Mouse (Mus musculus) megakaryocyte-erythroid progenitor cell, adult 5-6 weeks (primary cell): ENCODE measurements at regions not wholly inside any gene's neighbourhood (a gene's known extent, or its start where the extent isn't known, plus 50 kb on each side); places are given as distances from the start of the nearest gene placed in this dataset.
"Not testable (repeated sequence)": the region's sequence is repeated elsewhere in the genome, so short reads cannot be mapped to it uniquely, and the experiment has no call there.

Experiments
- ATAC-seq: replicated peaks from 2 replicates; pipeline ENCODE4 v1.8.0; 2016; ENCODE audit warnings: mild to moderate bottlenecking, inconsistent platforms; ENCODE audit not compliant: severe bottlenecking, poor library complexity, low FRiP score, low TSS enrichment

DNA sequence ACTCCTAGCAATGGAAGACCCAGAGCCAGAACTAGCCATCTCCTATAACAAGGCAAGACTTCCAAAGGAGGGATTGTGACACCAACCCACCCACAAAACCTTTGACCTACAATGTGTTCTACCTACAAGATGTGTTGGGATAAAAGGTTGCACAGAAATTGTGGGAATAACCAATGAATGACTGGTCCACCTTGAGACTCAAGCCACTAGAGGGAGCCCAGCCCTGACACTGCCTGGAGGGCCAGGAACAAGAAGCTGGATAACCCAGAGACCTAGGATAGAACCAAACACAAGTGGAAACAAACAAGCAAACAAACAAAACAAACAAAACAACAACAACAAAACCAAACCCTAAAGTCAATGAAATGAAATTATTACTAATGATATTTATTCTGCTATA lies 288.8 kb downstream of the Dchs2 start:
- no peak for ATAC-seq

DNA sequence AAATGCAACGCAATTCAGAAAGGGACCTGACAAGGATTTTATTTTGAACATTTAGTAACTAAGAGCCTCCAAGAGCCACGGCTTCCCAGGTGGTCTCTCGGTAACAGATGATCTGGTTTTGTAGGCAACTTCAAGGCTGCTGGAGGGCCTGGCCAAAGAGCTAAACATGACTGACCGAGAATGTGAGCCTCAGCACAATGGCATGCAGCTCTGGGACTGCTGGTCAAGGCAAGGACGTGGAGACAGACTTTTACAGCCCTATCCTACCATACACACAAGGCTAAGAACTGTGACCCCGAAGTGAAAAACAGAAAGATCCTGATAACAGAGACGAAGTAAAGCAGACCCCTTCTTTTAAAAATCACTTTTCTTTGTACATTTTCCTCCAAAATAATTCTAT lies 296.5 kb downstream of the Dchs2 start:
- no peak for ATAC-seq

DNA sequence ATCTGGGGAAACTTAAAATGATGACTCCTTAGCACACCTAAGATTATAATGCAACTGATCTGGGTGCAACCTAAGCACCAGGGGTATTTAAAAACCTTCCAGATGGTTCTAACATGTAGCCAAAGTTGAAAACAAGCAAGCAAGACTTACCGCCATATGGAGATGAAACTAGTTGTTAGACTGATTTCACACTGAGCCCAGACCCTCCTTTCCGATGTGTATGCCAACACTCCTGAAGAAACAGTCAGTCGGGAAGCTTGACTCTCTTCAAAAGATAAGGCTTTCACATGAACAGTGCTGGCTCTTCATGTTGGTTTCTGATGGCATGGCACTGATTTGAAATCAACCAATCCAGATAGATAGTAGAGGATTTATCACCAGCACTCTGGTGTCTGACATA lies 301.6 kb downstream of the Dchs2 start:
- no peak for ATAC-seq

DNA sequence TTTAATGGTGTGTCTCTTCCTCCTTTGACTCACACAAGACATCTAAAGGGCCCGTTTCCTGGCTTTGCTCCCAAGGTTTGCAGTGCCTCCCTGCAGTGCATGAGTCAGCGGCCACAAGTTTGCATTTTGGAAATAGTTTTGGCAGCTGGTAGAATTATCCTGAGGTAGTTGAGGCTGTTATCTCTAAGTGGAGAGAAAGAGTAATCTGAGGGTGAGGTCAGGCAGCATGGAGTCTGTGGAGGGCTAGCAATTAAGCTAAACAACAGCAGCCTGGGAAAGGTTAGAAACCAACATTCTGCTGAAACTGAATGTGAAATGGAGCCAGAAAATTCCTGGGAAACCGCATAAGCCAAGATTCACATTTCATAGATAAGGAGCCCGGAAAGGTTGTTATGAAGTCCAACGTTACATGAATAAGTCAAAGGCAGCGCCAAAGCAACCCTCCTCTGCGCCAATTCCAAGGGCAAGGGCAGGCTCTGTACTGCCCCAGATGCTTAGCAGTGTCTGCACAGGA lies 318.5 kb downstream of the Dchs2 start:
- ATAC-seq: no peak

DNA sequence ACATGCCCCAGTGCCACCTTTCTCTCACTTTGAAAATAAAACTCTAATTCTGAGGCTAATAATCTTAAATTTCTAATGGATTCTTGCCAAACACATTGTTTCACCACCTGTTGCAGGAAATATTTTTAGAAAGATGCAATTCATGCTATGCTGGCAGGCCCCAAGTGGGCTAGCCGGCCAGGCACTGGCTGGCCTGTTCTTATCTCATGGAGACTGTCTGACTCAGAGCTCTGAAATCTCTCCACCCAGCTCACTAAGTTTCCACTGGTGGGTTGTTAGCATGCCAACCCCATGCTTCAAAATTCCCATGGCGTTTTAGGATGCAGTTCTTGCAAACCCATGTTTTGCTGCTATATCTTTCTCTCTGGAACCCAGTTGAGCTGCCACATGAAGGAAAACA lies 315.5 kb upstream of the Sfrp2 start:
- no peak for ATAC-seq

DNA sequence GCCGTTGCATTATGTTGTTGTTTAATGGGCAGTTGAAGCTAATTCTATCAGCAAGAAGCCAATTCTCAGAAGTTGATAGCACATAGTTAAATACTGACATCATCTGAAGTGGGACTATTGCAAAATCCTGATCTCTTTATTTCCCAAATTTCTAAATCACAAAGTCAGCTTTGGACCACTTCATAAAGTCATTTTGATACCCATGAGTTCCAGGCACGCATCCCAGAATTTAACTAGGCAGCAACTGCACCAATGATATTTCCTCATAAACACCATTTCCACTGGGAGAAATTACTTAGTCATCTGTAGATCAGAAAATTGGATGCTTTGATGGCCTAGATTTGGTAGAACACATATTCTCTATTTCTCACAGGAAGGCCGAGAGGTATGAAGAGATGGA lies 314.8 kb upstream of the Sfrp2 start:
- ATAC-seq: no peak

DNA sequence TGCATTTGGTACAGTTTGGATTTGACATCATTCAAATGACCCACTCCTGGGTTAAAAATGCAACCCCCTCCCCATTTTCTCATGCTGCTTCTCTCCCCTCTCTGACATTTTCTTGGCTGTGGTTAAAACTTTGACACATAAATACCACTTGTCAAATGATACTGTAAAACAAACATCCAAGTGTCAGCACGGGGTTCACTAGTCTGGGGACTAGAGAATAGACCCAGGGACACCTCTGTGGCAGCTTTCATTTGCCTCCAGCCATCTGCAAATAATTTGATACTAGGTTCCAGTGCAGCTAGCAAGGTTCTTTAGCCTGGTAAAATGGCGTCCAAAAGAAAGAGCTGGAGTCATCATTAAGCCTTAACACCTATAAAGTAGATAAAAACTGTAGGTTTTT lies 312.7 kb upstream of the Sfrp2 start:
- no peak for ATAC-seq

DNA sequence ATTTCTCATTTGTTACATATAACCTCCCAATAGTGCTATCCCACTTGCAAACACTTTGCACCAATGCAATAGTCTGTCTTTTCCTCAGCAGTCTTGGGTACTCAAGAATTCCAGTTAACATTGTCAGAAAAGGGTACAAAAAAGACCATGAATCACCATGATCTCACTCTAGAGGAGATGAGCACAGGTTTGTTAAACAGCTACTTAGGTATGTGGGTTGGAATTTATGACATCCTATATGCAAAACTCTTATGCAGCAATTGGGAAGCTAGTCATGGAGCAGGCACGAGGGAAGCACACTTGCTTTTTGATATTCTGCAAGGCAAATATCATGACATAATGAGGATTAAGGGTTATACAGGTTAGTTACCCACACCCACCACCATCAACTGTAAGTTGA lies 307.7 kb upstream of the Sfrp2 start:
- ATAC-seq: no peak

DNA sequence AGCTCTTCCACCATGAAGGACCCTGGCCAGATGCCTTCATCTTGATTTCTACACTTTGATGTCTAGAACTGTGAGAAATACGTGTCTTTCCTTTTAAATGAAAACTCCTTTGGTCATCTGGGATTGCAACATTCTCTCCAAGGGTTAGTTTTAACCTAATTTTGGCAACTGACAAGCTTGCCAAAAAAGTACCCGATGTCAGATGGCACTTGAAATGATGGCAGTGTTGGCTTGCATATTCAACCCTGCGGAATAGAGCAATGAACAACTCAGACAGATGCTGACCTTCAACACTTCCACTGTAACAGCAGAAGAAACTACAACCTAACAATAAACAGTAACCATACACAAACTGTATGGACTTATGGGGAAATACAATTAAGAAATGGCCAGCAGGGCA lies 286.9 kb upstream of the Sfrp2 start:
- ATAC-seq: no peak

DNA sequence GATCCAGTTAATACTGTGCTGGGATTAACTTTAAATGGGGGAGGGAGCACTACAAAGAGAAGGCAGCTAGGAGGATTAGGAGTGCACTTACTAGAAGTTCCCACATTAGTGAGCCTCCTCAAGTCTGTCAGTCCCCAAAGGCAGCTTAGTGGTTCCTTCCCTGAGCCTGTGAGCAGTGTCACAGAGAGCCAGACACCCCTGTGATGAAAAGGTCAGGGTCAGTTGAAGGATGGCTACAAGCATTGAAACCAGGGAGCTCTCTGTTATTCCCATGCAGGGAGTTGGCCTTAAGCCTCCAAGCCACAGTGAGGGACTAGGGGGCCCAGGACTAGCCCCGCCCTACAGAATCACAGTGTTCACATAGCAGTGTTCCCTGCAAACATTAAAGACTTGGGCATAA lies 285.9 kb upstream of the Sfrp2 start:
- no peak for ATAC-seq

DNA sequence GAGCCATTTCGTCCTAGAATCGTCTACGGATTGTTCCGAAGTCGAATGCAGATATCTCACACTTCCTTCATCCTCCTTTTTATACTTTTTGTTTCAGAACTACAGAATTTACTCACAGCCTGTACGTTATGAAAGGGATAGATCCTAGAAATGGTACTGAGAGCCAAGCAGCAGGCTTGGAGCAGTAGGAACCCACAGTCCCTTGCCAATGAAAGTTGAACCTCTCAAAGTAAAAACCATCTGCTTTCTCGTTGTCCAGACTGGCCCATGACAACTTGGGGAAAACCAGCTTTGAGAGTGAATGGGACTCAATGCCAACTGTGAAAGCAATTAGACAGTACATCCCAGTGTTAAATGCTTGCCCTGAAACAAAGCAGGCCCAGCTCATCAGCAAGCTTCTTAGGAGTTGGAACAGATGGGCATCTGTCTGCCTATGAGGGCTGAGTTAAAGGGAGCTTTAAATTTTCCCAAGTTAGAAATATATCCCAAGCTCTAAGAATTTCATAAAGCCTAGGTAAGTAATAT lies 279.9 kb upstream of the Sfrp2 start:
- no peak for ATAC-seq

DNA sequence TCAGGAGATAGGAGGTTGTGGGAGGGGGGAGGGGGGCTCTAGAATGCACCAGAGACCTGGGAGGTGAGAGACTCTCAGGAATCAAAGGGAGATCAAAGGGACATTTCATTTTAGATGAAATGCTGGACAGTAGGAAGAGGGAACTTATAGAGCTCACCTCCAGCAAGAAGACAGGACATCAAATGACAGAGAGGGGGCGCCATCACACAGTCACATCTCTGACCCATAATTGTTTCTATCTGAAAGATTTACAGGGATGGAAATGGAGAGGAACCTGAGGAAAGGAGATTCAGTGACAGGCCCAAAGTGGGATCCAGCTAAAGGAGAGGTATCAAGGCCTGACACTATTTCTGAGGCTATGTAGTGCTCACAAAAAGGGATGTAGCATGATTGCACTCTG lies 270.5 kb upstream of the Sfrp2 start:
- no peak for ATAC-seq

DNA sequence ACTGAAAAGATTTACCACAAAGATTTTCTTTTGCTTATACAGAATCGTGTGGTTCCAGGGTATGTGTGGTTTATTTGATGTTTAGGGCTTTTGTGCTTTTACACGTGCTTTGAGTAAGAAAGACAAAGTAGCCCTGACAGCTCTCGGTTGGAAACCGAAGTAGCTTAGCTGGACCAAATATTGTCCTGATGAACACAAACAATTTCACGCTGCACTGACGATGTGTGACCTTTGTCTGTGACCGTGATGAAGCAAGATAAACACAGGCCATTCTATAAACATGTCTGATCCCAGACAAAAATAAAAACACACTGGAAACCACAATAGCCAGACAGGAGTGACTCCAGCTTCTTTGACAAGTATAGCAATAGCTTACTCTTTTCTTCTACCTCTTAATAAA lies 262.2 kb upstream of the Sfrp2 start:
- no peak for ATAC-seq

DNA sequence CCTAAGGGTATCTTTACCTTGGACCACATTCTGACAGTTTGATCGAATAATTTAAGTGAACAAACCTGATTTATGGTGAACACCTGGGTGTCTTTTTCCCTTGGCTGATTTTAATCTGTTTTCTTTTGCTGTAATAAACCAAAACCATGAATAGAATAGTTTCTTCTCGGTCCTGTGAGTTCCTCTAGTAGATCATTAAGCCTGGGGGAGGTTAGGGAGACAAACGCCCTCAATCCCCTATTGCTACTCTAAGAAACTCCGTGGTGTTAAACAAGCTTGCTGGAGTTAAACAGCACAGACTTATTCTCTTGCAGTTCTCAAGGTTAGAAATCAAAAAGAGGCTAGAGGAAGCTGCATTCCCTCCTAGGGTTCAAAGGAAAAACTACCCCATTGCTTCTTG lies 249.5 kb upstream of the Sfrp2 start:
- no peak for ATAC-seq

DNA sequence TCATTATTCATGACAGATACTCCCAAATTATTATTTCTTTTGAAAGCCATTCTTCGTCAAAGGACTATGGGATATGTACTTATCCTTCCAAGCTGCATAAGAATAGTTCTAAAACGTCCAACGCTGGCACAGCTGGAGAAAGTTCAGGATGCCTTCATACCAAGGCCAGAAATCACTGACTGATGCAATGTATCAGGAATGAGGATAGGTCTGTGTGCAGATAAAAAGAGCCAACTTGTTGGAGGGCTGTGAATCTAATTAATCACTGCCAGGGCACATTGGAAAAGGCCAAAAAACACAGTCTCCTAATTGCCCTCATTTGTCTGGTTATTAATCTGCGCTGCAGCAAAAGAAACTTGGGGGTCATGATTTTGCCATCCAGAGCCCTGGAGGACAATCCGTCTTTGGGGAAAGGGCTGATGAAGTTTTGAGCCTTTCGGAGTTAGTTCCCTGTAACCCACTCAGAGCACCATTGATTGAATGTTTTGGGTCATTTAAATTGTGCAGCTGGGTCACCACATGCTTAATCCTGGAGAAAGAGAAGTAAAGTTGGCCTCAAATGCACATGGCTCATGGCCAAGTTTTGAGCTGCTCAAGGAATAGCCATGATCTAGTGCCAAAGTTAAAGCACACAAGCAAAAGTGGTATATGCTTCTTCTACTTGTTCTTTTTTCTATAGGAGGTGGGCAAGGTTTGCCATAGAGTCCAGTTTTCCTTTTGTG lies 248.0 kb upstream of the Sfrp2 start:
- no peak for ATAC-seq

DNA sequence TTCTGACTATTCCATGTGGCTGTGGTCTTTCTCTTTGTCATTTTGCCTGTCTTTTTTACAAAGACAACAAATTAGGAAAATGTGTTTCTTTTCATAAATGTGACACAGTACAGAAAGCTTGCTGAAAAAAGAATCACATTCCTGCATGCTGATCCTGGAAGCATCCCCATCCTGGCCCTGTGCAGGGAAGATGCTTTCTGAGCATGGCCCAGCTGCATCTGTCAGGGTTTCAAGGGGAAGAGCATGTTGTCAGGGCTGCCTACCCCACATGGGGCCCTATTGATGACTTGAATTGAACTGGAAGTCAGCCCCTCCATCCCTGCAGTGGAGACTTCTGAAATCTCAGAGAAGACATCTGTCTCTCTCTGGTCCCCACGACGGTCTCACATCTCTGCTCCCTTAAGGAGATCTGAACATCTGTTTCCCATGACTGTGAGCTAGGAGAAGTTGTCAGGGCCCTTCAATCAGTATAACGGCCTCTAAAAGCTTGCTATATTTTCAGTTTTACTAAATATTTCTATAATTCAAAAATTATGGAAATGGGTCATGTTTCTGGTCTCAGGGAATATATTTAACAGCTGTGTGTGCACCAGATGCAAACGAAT lies 235.8 kb upstream of the Sfrp2 start:
- no peak for ATAC-seq

DNA sequence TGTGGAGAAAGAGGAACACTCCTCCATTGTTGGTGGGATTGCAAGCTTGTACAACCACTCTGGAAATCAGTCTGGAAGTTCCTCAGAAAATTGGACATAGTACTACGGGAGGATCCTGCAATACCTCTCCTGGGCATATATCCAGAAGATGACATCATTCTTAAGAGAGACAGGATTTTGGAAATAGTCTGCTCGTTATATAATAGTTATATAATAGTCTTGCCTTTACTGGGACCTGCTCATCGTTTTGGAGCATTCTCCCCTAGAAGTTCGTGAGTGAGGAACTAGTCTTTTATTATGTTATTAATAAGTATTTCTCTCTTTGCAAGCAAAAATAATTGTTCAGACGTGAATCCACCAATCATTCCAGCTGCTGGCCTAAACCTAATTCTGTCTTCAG lies 229.5 kb upstream of the Sfrp2 start:
- ATAC-seq: not testable (repeated sequence)

DNA sequence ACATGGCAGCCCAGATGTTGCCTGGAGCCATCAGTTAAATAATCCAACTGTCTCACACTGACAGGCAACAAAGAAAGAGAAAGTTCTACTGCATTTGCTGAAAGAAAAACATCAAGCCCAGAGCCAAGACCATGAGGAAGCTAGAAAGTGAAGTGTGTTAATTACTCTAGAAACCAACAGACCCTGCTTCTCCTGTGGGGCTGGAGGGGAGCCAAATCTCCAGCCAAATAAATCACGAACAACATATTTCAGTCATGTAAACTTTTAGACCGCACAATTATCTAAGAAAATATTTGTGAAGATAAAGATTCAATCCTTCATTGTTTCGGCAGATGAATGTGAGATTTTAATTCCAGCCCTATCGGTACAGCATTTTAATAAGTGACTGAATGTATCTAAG lies 228.9 kb upstream of the Sfrp2 start:
- ATAC-seq: no peak

DNA sequence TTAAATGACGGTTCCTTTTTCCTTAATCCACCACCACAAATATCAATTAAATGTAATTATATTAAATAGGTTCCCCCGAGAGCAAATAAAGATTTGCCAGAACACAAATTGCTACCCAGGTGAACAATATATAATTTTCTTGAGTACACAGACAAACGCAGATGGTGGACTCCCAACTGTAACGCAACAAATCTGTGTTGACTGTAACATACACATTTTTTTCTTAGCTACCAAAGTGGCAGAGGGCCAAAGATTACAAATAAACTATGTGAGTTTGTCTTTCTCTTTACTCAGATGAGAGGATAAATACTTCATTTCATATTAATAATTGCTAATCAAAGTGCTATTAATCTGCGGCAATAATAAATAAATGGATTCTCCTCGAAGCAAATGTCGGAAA lies 228.4 kb upstream of the Sfrp2 start:
- ATAC-seq: no peak

DNA sequence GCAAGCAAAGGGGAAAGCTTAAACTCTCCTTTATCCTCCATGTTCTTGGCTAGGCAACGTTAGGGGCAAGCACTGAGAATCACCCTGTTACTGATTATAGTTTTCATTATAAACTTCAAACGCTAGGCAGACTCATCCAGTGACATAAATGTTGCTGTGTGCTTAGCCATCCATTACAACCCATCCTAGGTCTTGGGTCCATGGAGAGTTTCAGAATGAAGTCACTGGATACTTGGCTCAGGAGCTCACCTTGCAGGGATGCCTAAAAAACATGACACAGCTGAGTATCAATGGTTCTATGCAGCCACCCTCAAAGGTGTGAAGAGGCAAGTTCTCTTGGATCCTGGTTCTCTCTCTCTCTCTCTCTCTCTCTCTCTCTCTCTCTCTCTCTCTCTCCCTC lies 227.2 kb upstream of the Sfrp2 start:
- no peak for ATAC-seq
